Mouse (Mus musculus) right cerebral cortex, postnatal 4 days (tissue): Measurements from ENCODE around the gene Dact3.
A peak's percentile ranks its signal among the peaks of the same experiment; 100 is the strongest.

Experiments used
- DNase-seq: peaks from one replicate; pipeline ENCODE4 v3.0.0-alpha.2; 2022

Gene Dact3

DNA sequence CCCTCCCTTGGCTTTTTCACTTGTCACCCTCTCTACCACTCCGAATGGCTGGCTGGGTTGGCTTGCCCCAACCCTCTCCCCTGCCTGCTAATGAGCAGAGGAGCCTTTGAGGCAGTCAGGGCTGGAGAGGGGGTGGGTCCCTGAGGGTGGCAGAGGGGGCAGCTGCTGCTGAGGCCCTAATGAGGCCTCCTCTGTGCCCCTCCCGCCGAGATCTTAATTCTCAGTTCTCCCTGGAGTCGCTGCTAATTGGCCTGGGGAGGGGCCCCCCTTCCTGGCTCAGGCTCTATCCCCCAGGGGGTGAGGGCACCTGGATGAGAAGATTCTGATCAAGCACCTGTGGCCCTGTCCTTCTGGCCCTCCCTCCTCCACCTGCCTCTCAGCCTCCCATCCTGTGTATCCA is 19.2 kb downstream of the Dact3 start:
- DNase-seq: no peak

GRCm38 (mm10) chr7:16895000-16895399 is 19.9 kb downstream of the Dact3 start:
- DNase-seq: peak; percentile 66

DNA sequence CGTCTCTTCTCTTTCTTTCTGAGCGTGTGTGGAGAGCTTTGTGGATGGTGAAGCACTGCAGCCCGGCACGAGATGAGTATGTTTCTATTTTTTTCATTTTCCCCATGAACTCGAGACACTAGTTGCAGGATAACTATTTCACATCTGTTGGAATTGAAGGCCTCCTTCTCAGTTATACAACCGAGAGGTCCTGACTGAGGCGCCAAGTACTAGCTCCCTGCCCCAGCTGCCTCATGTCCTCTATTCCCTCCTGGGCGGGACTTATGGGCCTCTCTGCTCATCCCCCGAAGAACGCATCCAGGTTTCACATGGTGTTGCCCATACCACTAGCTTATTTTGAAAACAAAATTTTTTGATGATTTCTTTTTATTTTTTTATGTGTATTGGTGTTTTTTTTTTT is 20.4 kb downstream of the Dact3 start:
- DNase-seq: no peak

DNA sequence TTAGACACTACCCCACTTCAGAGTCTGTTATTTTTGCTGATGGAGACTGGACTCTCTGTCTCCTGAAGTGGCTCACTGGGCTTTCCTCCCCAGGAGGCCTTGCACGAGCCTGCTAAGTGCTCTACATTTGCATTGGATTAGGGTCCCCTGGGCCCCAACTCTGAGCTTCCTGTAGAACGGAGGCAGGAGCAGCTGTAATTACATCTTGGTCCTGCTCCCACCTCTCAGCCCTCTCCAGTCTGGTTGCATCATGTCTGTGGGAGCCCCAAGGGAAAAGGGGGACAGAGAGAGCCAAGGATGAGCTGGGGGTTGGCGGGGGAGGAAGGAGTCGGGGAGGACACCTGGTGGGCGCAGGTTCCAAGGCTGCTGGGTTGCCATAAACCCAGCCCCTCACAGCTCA is 25.4 kb downstream of the Dact3 start:
- no peak for DNase-seq

GRCm38 (mm10) chr7:16903439-16903955 is 28.4 kb downstream of the Dact3 start:
- DNase-seq: no peak

DNA sequence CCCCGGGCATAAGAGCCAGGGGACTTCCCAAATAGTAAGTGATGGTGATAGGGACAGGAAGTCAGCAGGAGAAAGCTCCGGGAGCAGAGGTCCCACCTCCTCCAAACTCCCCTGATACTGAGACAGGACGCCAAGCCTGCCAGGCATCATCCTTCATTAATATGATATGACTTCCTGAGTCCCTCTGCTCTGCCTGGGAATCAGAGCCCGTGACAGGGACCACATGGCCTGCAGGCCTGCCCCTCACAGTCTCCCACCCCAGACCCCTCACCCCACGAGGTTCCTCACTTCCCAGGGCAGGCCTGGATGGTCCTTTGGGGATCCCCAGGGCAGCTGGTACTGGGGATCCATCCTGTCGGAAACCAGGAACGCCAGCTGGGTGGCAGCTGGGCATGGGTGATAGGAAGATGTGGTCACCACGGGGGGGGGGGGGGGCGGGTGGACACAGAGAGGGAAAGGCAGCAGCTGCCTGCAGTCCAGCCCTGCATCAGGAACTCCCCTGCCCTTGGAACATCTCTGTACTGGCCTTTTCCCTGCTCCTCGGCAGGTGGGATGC is 29.1 kb downstream of the Dact3 start:
- DNase-seq: no peak

- DNase-seq: no peak
Measured at GRCm38 (mm10) chr7:16905491-16906021, 30.4 kb downstream of the Dact3 start.

- no peak for DNase-seq
Measured at GRCm38 (mm10) chr7:16906281-16906680, 31.2 kb downstream of the Dact3 start, which contains the start of gene Ptgir. TSS of gene Ptgir (plus strand) at chr7:16906490.

DNA sequence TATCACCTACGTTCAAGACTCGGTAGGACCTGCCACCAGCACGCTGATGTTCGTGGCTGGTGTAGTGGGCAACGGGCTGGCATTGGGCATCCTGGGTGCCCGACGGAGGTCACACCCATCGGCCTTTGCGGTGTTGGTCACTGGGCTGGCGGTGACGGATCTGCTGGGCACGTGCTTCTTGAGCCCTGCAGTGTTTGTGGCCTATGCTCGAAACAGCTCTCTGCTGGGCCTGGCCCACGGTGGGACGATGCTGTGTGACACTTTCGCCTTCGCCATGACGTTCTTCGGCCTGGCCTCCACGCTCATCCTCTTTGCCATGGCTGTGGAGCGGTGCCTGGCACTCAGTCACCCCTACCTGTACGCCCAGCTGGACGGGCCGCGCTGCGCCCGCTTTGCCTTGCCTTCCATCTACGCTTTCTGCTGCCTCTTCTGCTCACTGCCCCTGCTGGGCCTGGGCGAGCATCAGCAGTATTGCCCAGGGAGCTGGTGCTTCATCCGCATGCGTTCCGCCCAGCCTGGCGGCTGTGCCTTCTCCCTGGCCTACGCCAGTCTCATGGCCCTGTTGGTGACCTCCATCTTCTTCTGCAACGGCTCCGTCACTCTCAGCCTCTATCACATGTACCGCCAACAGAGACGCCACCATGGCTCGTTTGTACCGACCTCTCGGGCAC is 31.9 kb downstream of the Dact3 start:
- DNase-seq: no peak

- no peak for DNase-seq
Measured at GRCm38 (mm10) chr7:16907842-16908241, 32.7 kb downstream of the Dact3 start.

GRCm38 (mm10) chr7:16908367-16908766 is 33.2 kb downstream of the Dact3 start:
- DNase-seq: no peak

DNA sequence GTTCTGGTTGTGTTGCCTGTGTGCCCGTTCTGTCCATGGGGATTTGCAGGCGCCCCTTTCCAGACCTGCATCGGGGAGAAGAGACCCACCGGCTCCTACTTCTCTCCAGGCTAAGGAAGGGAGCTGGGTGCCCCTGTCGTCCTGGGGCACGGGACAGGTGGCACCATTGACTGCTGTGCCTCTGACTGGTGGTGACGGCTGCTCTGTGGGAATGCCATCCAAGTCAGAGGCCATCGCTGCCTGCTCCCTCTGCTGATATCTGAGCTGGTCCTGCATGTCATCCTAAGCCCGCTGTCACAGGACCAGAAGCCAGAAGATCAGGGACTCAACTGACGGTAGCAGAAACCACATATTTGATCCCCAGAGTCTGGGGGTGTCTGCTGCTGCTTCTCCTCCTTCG is 33.7 kb downstream of the Dact3 start:
- DNase-seq: no peak

- DNase-seq: no peak
Measured at GRCm38 (mm10) chr7:16909909-16910308, 34.8 kb downstream of the Dact3 start.

DNA sequence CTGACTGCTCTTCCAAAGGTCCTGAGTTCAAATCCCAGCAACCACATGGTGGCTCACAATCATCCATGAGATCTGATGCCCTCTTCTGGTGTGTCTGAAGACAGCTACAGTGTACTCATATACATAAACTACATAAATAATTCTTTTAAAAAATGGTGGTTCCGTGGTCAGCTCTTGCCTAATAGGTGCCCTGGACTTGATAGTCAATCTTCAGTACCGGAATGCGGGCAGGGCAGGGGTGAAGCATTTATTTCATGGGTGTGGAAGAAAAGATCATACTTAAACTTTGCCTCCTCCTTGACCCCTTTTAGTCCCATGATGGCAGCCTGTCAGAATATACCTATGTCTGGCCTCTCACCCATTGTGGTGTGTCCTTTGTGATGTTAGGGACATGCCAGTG is 36.8 kb downstream of the Dact3 start:
- no peak for DNase-seq

- DNase-seq: no peak
Measured at GRCm38 (mm10) chr7:16912360-16912759, 37.2 kb downstream of the Dact3 start.

GRCm38 (mm10) chr7:16913806-16914452 is 38.8 kb downstream of the Dact3 start:
- peak; percentile 71 for DNase-seq

DNA sequence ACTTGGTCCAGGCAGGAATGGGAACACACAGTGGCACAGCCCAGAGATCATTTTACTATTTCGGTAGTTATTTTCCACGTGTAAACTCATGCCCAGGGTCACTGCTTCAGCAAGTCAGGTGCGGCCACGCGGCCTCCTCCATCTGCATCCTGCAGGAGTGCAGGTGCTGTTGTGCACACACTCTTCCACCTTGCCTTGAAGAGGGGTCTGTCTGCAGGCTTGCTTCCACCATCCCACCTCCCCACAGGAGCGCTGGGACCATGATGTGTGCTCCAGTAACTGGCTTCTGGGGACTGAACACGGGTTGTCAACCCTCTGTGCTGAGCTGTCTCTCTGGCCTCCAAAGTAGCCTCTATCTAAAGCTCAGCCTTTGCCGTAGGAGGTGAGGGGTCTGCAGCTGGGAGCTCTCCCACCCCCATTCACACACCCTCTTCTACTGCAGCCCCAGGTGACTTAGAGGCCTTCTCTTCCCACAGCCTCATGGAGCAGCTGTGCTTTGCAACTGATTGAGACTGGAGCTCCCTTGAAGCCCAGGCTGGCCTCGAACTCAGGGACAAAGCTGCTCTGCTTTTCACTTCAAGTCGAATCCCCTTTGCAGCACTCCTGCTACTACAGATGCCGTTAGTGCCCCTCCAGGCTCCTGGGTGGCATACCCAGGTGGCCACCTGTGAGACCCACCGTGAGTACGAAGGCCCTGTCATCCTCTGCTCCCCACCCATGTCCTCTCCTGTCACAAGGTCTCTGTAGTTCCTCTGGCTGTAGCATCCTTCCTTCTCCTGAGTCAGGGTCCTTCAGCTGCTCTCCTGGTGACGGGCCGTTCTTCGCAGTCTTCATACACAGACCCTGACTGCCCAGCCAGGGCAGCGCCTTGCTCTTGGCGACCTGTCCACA is 39.6 kb downstream of the Dact3 start:
- no peak for DNase-seq

DNA sequence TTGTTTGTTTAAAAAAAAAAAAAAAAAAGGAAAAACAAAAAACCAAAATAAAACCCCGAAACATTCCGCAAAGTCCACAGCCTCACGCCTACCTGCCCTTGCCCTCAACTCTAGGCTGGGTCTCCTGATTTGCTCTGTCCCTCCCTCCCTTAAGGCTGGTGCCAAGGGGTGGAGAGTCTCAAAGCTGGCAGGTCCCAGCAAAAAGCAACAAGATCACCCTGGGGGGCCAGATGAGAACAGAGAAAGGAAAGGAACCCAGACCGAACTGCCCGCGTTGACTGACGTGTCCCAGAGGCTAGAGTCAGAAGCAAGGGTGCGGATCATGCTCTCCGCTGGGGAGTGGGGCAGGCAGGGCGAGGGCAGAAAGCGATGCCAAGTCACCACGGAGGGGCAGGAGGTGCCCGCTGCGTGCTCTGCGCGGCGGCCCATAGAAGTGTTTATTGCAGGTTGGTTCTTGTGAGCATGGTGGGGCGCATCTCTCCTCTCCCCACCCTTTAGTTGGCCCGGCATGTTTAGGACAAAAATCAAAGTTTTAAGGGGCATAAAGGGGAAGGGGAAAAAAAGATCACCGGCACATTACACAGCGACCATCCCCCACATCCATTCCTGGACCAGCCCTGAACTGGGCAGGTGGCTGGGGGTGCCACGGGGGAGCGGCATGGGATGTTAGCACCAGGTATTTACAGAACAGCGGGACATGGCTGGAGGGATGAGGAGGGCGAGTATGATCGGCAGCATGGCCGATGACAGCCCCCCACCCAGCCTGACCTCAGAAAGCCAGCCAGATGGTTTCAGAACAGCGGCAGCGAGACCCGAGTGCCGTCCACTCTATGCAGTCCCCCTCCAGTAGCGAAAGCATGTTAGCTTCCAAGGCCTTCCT is 40.6 kb downstream of the Dact3 start:
- DNase-seq: no peak

- no peak for DNase-seq
Measured at GRCm38 (mm10) chr7:16916342-16917265, 41.5 kb downstream of the Dact3 start.

DNA sequence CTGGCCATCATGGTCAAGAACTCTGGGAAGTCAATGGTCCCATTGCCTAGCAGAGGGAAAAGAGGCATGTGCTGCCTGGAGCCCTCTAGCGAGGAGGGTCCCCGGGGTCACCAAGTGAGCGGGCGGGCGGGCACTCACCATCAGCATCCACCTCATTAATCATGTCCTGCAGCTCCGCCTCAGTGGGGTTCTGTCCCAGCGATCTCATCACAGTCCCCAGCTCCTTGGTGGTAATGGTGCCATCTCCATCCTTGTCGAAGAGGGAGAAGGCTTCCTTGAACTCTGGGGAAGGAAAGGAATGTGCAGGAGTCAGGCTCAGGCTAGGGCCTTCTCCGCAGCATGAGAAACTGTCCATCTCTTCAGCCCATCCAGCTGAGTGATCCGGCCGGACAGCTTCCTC is 42.3 kb downstream of the Dact3 start:
- no peak for DNase-seq

- DNase-seq: no peak
Measured at GRCm38 (mm10) chr7:16918014-16918413, 42.9 kb downstream of the Dact3 start.
